Mouse (Mus musculus): ENCODE results near the gene B4galt5. TPM values are rescaled to one million over a fixed set of nuclear protein-coding genes. Genes with fewer than 3 reads are reported as not detected.
A peak's percentile ranks its signal among the peaks of the same experiment; 100 is the strongest.

B4galt5 gene
- polyA plus RNA-seq, 2 experiments from 2014 or later, result 6.3 to 9.4 TPM

GRCm38 (mm10) chr2:167330581-167330980 lies 18.4 kb downstream of the B4galt5 start:
- ATAC-seq, result no peak

DNA sequence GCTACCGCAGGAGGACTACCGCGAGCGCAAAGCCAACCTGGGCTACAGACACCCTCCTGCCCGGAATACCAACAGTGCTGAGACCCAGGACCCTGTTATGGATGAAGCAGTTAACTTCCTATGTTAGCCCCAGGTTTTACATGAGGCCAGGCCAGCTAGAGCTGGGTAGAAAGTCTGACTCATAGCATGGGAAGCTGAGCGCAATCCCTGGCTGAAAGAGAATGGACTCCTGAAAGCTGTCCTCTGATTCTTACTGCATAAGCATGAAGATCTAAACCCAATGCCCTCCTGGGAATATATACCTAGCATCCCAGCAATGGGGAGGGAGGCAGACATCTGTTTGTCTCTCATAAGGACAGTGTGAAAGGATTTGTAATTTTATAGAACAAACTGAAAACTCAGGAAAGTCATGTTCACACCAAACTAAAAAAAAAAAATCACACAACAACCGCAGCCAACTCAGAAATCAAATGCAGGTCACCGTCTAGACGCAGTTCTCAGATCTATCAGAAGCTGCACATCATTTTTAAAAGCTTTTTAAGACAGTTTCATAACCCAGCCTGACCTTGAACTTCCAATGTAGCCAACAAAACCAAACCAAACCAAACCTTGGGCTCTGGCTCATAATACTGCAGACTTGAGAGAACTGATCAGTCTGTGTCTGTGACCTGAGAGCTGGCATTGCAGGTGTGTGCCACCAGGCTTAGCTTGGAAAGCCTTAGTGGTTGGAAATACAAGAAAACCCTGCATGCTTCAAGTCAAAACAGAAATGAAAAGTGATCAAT lies 19.3 kb downstream of the B4galt5 start:
- no peak for ATAC-seq

- ATAC-seq, result no peak
Observed at GRCm38 (mm10) chr2:167328340-167328739, 20.6 kb downstream of the B4galt5 start.

DNA sequence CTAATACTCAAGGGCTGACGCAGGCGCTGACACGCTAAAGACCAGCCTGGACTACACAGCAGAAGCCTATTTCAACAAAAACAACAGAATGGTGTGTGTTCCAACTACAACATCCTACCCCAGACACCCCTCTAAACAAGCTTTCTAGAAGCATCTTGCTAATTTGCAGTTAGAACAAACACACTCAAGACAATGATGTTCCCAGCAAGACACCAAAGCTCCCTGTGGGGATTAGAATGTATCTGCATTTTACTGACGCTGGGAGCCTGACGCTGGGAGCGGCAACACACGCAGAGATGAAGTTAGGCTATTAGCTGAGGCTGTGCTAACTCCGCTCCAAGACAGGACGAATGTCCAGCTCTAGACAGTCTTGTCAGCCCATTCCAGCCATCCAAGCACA lies 22.4 kb downstream of the B4galt5 start:
- ATAC-seq, result no peak

- ATAC-seq, result no peak
Observed at GRCm38 (mm10) chr2:167324151-167324930, 24.6 kb downstream of the B4galt5 start.

DNA sequence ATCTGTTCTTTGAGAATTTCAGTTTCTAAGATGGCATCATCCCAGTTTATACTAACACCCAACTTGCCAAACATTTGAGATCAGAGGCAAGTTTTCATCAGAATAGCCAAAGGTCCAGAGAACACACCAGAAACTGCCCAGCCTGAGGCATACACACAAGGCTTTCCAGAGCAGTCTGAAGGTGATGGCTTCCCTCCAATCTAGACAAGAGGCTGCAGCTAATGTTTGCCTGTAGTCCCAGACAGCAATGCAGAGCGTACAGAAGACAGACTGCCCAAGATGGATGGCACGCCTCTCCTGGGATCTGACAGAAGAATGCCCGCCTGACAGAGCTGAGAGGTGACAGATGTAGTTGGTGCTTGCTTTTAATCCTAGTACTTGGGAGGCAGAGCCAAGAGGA lies 25.9 kb downstream of the B4galt5 start:
- no peak for ATAC-seq

- no peak for ATAC-seq
Observed at GRCm38 (mm10) chr2:167321372-167321771, 27.6 kb downstream of the B4galt5 start.

DNA sequence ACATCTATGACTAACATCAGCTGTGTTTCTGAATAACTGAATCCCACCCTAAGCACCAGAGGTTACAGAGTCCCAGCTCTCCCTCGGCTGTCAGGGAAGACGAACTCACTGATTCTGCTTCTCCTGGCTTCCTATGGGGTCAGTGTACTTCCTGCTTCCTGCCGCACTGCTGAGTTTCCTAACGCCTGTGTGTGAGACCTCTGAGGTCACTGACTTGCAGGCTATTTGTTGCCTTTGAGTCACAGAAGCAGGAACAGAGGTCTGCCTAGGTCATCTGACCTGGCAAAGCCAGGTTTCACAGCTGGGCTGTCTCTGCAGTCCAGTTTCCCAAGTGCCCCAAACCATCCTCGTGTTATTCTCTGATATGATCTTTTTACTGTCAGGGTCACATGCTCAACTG lies 30.0 kb downstream of the B4galt5 start:
- ATAC-seq, result no peak

GRCm38 (mm10) chr2:167316724-167317187 lies 32.2 kb downstream of the B4galt5 start:
- no peak for ATAC-seq

- no peak for ATAC-seq
Observed at GRCm38 (mm10) chr2:167314491-167314890, 34.5 kb downstream of the B4galt5 start.

- ATAC-seq, result peak; percentile 84
Observed at GRCm38 (mm10) chr2:167313501-167314326, 35.3 kb downstream of the B4galt5 start.

- ATAC-seq, result no peak
Observed at GRCm38 (mm10) chr2:167310121-167310520, 38.9 kb downstream of the B4galt5 start.

GRCm38 (mm10) chr2:167309286-167309685 lies 39.7 kb downstream of the B4galt5 start:
- ATAC-seq, result no peak

- ATAC-seq, result no peak
Observed at GRCm38 (mm10) chr2:167307716-167308115, 41.3 kb downstream of the B4galt5 start.

DNA sequence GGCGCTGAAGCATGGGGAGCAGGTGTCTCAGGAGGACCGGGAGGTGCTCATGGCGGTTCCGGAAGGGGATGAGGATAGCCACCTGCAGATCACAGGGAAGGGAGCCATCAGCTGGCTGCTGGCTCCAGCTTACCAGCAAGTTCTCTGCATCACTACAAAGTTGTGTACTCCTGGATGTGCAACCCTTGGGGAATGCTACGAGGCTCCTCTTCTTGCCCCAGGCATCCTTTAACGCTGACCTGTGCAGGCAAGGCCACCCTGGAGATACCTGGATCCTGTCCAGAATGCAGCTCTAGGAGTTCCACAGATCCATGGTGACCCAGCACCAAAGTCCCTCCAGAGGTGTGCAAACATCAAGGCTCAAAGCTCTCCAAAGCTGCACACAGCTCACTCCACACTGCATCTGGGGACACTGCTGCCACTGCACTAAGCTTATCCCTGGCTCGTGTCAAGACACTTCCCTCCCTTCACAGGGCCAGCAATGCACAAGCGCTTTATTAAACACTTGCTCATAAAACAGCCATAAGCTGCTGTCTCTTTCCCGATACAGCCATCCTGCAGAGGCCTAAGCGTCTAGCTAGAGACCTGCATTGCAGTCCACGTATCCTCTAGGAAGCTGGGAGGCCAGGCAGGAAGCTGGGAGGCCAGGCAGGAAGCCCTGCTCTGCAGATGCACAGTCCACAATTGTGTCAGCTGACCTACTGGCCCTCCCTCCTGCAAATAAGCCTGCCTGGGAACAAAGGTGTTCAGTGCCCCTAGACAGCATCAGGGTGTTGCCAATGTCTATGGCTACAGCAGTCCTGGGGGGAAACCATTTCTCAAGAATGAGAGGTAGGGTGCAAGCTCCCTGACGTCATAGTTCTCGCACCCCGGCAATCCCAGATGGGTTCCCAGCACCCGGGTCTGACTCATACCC lies 42.1 kb downstream of the B4galt5 start:
- ATAC-seq, result no peak

DNA sequence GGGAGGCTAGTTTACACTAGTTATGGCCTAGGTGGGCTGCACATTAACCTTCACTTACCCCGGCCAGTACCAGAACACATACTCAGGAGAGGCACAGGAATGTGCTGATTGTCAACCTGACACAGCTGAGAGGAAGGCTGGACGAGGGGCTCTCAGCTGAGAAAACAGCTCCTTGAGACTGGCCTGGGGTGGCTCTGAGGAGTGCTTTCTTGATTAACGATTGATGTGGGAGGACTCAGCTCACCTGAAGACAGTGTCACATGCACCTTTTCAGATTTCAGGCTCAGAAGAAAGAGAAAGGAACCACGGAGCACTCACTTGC lies 42.7 kb downstream of the B4galt5 start:
- no peak for ATAC-seq

GRCm38 (mm10) chr2:167305382-167306272 lies 43.4 kb downstream of the B4galt5 start:
- no peak for ATAC-seq

- ATAC-seq, result no peak
Observed at GRCm38 (mm10) chr2:167304651-167305381, 44.2 kb downstream of the B4galt5 start.

GRCm38 (mm10) chr2:167303806-167304205 lies 45.2 kb downstream of the B4galt5 start:
- ATAC-seq, result no peak

GRCm38 (mm10) chr2:167303196-167303595 lies 45.8 kb downstream of the B4galt5 start:
- ATAC-seq, result no peak

All from CD4-positive, CD25-positive, alpha-beta regulatory T cell, adult 4 months (primary cell).